Mouse (Mus musculus) erythroblast, adult 5-6 weeks (primary cell): ENCODE results near the gene Dazl. TPM values are rescaled to one million over a fixed set of nuclear protein-coding genes. Genes with fewer than 3 reads are reported as not detected.
"Not testable (repeated sequence)": the region's sequence is repeated elsewhere in the genome, so short reads cannot be mapped to it uniquely, and the experiment has no call there.

Experiments
- ATAC-seq: replicated peaks from 2 replicates; pipeline ENCODE4 v1.8.0; 2016; ENCODE audit warnings: moderate number of reproducible peaks, mild to moderate bottlenecking, moderate TSS enrichment, inconsistent platforms; ENCODE audit not compliant: poor library complexity, low FRiP score, severe bottlenecking
- total RNA-seq, 2 experiments: library from RNA; stranded (forward) in 1 of 2; stranded (reverse) in 1 of 2; fragments of 150-400 nt in 1 of 2; fragments of 200-764, 138-1000 nt in 1 of 2; gene quantifications; 2 replicates each; pipeline versions ENCODE4 v1.2.3 to v1.2.4; 2015 to 2017; ENCODE audit warnings: low replicate concordance in 2 of 2

Dazl gene
- total RNA-seq, 2 experiments from 2014 or later, result 0.51 TPM; not detected in 1

GRCm38 (mm10) chr17:50294726-50295125 is 1.3 kb upstream of the Dazl start:
- no peak for ATAC-seq

- peak; percentile 100 for ATAC-seq
Observed at GRCm38 (mm10) chr17:50292661-50293171, 720 bp downstream of the Dazl start.

GRCm38 (mm10) chr17:50291485-50292200 is 1.8 kb downstream of the Dazl start:
- no peak for ATAC-seq

GRCm38 (mm10) chr17:50284845-50285244 is 8.6 kb downstream of the Dazl start:
- ATAC-seq, result no peak

- ATAC-seq, result not testable (repeated sequence)
Observed at GRCm38 (mm10) chr17:50261615-50262014, 31.8 kb downstream of the Dazl start.

GRCm38 (mm10) chr17:50260856-50261255 is 32.6 kb downstream of the Dazl start:
- ATAC-seq, result no peak

GRCm38 (mm10) chr17:50246605-50247004 is 46.8 kb downstream of the Dazl start:
- ATAC-seq, result no peak

GRCm38 (mm10) chr17:50244675-50245074 is 48.8 kb downstream of the Dazl start:
- no peak for ATAC-seq

- no peak for ATAC-seq
Observed at GRCm38 (mm10) chr17:50243326-50243725, 50.1 kb downstream of the Dazl start.

- ATAC-seq, result no peak
Observed at GRCm38 (mm10) chr17:50237818-50238610, 55.4 kb downstream of the Dazl start.

GRCm38 (mm10) chr17:50237436-50237709 is 56.1 kb downstream of the Dazl start:
- peak; percentile 75 for ATAC-seq

- ATAC-seq, result no peak
Observed at GRCm38 (mm10) chr17:50236702-50237435, 56.6 kb downstream of the Dazl start.

GRCm38 (mm10) chr17:50235943-50236701 is 57.3 kb downstream of the Dazl start:
- ATAC-seq, result no peak

- no peak for ATAC-seq
Observed at GRCm38 (mm10) chr17:50233956-50234355, 59.5 kb downstream of the Dazl start.

- no peak for ATAC-seq
Observed at GRCm38 (mm10) chr17:50232821-50233220, 60.6 kb downstream of the Dazl start.

- no peak for ATAC-seq
Observed at GRCm38 (mm10) chr17:50231206-50231605, 62.2 kb downstream of the Dazl start.

GRCm38 (mm10) chr17:50229534-50229933 is 63.9 kb downstream of the Dazl start:
- no peak for ATAC-seq
